Mouse (Mus musculus): ENCODE measurements at regions not wholly inside any gene's neighbourhood (a gene's known extent, or its start where the extent isn't known, plus 50 kb on each side); places are given as distances from the start of the nearest gene placed in this dataset.

DNA sequence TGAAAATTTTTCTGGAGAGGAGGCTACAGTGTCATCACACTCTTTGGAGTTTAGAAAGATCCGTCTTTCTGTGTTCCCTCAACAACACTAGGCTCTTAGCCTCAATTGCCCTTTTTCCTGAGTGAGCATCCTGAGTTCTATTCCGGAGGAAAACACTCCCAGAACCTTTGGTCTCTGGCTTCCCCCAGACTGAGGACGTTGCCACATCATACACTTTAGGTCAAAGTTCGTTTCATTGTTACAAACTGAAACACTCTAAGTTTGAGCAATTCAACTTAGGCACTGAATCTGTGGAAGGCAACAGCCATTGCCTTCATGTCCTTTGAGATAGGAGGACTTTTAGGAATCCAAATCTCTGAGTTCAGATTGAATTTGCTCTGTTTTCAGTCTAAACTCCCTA, 85.0 kb downstream of the Arl4a start:
- DNase-seq, result no peak
- intact Hi-C loops (cut with DNase I), result loop anchor here (10.0 kb wide), 1 partner anchor 288 kb away; no protein-coding TSS in a partner anchor

DNA sequence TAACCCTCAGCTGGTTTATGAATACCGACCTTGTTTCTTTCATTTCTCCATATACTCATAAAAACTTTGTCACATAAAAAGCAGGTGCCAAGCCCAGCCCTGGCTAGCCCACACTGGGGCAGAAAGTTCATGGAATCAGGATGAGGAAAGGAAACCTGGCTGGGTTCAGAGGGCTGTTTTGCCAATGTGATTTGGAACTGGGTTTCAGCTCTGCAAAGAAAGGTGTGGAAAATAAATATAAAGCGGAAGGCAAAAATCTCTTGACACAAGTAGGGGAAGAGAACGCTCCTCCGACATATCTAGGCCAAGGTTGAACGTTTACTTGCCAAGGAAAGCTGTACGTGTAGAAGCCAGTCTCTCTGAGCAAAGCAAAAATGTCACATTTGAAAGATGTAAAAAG, 85.9 kb downstream of the Arl4a start:
- DNase-seq, result no peak
- intact Hi-C loops (cut with DNase I), result loop anchor here (10.0 kb wide), 1 partner anchor 287 kb away; no protein-coding TSS in a partner anchor

DNA sequence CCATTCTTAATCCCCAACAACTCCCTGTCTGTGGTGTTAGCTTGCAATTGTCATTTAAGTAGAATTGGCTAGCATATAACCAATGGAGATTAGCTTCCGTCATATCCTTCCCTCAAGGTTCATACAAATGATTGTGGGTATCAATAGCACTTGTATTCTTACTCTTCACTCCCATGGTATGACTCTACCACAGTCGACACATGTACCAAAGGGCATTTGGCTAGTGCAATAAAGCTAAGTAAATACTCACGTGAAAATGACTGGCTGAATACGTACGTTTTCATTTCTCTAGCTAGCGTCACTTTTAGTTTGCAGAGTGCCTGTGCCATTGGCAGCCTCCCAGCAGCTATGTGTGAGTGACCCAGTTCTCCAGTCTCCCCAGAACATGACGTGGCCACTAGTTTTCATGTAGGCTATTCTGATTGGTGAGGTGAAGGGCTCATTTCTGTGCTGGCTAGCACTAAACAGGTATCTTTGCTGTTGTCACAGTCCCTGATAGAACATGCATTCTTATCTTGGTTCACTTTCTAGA, 87.5 kb downstream of the Arl4a start:
- intact Hi-C loops (cut with DNase I), result loop anchor here (10.0 kb wide), 1 partner anchor 286 kb away; no protein-coding TSS in a partner anchor
- no peak for DNase-seq

DNA sequence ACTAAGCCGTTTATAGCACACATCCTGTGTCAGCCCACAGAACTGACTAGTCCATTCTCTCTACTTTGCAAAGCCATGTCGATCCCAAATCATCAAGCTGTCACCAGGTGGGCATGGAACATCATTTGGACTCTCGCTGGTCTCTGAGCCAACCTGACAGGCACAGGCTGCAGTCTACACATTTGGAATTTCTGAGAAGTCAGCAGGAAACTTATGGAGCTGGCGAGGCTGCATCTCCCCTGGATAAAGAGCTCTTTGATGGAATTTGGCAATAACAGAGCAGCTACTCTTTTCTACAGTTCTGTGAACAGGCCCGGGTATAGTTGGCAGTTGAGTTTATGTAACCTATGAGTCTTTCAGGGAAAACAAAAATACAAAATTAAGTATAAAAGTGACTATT, 94.9 kb downstream of the Arl4a start:
- no peak for DNase-seq
- intact Hi-C loops (cut with DNase I), result no loop called here

DNA sequence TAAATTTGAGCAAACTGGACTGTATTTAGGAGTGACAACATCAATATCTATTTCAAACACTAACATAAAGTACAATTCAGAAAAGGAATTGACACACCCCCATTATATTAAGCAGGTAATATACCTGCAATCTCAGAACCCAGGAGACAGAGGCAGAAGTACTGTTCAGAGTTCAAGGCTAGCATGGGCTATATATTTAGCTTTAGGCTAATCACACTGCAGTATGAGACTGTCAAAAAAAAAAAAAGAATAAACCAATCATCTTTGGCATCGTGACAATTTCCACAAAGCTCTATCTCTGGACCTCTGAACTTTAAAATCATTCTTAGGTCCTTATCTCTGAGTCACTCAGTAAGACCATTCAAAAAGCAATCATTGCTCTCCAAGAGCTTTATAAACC, 96.7 kb downstream of the Arl4a start:
- intact Hi-C loops (cut with DNase I), result no loop called here
- no peak for DNase-seq

DNA sequence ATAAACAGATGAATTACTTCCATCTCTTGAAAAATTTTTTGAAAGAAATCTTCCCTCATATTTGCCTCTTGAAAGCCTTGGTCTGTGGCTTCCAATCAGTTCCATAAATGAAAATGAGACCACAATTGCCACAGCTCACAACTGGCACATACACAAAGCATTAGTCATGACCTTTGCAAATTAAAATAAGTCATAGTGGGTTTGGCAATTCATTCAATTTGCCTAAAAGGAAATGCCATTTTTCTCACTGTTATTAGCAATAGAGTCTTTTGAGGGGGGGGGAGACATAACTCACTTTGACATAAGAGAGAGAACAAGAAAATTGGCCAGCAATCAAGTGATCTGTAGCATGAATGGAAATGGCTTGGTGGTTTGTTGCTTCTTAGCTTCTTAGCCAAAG, 98.8 kb downstream of the Arl4a start:
- no peak for DNase-seq
- intact Hi-C loops (cut with DNase I), result no loop called here

DNA sequence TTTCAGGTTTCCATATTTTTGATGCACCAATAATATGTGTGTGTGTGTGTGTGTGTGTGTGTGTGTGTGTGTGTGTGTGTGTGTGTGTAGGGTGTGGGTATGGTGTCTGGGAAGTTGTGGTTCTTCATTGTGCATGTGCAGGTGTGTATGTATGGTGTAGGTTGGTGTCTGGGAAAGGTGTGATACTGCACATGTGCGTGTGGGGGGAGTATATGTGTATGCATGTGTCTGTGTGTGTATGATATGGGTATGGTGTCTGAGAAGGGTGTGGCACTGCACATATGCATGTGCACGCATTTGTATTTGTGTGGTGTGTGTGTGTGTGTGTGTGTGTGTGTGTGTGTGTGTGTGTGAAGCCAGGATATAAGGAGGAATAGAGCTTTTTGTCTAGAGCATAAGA, 99.6 kb downstream of the Arl4a start:
- intact Hi-C loops (cut with DNase I), result no loop called here
- DNase-seq, result no peak

DNA sequence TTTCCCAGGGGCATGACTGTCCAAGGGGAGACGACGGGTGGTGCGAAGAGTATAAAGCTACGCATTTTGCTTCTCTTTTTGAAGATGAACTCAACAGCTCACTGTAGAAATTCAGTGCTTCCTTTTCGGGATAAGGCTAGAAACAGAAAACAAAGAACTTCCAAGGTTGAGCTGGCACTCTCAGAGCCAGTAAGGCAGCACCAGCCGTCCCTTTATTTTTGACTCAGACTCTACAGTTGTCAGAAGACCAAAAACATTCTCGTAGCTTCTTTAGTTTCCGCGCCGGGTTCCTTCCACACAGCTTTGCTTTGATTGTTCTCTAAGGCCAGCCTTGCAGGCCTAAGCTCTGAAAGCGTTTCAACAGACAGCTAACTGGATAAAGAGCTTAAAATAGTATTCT, 101.5 kb downstream of the Arl4a start:
- peak in 1 of 2 experiments; percentile 15 for DNase-seq
- intact Hi-C loops (cut with DNase I), result no loop called here

DNA sequence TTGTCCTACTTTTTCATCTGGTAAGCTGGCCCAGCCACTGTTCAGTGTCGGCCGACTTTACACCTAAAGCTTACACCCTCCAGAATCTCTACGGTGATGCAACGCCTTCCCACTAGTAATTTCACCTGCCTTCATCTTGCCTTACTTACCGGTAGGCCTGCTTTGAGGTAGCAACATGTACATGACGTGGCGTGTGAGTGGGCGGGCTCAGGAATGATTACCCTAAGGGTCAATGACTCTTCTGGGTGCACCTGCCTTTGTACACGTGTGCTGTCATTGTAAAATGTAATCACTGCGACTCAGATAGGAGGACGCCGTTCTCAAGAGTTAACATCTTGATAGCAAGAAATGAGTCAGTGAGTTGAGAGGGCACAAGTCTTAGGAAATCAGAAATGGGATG, 102.0 kb downstream of the Arl4a start:
- DNase-seq, result no peak
- intact Hi-C loops (cut with DNase I), result no loop called here

DNA sequence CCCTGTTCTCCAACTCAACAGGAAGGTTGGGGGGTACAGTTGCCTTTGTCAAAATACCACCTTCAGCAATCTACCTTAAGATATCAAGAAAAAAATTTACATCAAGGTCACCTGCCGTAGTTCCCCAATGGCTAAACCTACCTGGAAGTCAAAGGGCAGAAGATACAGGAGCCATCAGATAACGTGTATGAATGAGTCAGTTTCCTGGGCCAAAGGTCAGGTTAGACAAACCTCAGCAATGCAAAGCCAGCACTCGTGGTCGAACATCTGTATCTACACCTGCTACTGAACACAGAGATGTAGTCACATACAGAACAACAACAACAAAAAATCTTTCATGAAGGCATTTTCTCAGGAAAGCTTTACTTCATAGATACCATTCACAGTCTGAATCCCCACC, 102.9 kb downstream of the Arl4a start:
- intact Hi-C loops (cut with DNase I), result no loop called here
- no peak for DNase-seq

DNA sequence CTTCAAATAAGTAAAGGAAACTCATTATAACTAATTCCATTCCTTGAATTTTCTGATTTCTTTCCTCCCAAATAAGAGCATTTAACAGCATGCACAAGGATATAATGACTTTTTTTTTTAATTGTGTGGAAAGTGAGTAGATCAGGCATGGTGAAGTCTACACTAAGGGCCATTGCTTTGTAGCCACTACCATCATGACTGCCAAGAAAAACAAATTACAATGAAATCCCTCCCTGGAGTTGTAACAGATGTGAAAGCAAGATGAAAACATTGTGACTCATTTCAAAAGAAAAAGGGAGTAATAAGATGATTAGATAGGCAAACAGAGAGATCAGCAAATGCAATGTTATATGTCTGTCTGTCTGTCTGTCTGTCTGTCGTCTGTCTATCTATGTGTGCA, 106.6 kb downstream of the Arl4a start:
- intact Hi-C loops (cut with DNase I), result no loop called here
- no peak for DNase-seq

DNA sequence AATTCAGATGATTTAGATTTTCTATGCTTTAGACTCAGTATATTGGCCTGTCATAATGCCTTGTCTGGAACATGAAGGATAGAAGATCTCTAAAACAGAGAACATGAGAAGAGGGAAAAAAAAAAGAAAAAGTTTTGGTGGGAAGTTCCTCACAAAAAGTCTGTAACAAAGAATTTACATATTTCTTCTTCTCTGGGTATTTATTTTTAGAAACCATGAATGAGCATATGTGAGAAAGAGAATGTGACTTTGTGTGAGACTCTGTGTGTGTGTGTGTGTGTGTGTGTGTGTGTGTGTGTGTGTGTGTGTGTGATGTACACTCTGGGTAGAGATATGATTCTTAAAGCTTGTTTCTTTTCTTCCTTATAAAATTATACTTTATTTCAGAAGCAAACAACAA, 109.9 kb downstream of the Arl4a start:
- intact Hi-C loops (cut with DNase I), result no loop called here
- DNase-seq, result no peak

DNA sequence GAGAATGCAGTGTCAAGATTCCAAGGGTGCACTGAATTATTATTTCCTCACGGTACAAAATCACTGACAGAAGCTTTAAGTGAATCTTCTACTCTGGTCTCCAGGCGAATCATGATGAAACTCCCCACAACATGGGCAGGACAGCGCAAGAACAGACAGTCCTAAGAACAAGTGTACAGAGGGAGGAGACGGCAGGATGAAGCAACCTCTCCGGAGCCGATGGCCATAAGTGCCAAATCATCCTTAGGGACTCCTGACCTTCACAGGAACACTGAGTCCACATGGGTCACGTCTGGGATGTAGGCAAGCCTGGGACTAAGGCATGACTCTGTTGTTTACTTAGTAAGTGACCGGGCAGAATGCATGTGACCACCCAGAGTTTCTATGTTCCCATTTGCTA, 110.8 kb downstream of the Arl4a start:
- intact Hi-C loops (cut with DNase I), result no loop called here

DNA sequence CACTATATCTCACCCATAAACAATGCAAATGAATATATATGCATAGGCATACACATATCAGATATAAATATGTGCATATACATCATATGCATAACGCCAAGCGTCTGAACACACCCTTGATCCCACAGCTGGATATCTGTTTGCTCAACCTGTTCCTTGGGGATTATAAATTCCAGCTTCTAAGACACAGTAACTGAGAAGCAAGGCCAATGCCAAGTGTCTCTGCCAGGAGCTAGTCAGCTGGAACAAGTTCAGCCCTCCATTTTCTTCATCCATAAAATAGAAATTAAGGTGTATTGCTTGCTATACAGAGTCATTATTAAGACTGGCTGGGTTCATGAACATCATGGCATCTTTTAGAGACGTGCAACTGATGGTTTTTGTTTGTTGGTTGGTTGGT, 116.3 kb downstream of the Arl4a start:
- intact Hi-C loops (cut with DNase I), result no loop called here
- DNase-seq, result no peak

More for the DNA sequence above, 110.8 kb downstream of the Arl4a start:
- no peak for DNase-seq

DNA sequence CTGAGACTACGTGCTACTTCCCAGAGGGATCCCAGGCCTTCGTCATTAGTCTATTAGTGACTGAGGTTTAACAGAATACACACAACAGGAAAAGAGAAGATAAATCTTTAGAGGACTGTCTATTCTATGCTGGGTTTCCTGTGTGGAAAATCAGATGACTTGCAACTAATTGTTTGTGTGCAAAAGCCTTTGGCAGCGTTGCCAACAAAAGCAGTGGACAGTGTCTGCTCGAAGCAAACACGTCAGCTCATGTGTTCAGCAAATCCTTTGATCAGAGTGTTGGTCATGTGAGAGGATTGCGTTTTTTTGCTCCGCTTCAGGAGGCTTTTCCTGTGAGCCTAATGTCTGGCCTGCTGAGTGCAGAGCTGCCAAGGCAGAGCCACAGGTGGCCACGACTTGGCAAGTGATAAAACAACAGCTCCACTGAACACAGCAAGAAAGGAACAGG, 117.3 kb downstream of the Arl4a start:
- intact Hi-C loops (cut with DNase I), result no loop called here
- DNase-seq, result peak; percentile 14 to 33

DNA sequence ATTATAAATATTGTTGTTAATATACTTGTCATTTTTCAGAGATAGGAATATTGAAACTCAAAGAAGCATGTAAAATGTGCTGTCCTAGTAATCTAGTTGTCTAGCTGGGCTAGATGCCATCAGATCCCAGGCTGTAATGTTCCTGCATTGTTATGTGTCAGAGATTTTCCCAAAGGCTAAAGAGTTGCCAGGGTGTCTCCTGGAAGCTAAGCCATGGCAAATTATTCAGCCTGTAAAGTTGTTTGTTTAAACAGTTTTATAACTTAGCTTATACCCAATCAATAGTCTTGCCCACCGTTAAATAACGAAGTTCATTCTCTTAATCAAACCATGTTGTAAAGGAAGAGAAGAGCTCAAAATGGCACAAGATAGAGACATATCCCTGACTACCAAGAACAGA, 117.9 kb downstream of the Arl4a start:
- intact Hi-C loops (cut with DNase I), result no loop called here
- DNase-seq, result no peak

DNA sequence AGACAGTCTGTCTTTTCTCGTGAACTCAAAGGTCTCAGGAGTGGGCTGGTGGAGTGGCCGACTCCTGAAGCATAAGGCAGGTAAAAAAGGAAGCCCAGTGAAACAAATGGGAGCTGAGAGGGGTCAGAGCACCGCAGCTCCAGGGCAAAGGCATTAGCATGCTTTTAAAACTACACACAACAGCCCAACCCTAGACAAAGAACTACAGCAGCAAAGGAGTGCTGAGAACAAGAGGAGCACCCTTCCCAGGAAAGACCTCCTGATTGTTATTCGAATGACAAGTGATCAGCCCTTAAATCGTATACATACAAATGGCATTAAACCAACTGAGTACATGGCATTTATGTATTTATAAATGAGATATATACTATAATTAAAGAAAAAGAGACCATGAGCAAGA, 149.3 kb downstream of the Arl4a start:
- no peak for DNase-seq
- intact Hi-C loops (cut with DNase I), result no loop called here

DNA sequence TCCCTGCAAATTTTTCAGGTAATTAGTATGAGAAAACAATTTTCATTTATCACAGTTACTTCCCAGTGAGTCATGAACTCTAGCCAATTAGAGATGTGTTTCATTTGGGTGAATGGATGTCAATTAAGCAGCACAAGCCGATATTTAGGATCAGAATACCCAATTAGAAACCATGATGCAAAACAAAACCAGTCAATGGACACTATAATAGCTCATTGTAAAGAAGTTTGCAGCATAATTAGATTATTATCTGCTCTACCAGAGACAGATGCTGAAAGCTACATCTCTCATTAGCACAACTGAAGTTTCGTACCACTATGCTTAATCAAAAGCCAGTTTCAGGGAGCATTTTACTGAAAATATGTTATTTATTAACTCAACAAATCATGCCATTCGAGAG, 152.5 kb downstream of the Arl4a start:
- DNase-seq, result no peak
- intact Hi-C loops (cut with DNase I), result no loop called here

DNA sequence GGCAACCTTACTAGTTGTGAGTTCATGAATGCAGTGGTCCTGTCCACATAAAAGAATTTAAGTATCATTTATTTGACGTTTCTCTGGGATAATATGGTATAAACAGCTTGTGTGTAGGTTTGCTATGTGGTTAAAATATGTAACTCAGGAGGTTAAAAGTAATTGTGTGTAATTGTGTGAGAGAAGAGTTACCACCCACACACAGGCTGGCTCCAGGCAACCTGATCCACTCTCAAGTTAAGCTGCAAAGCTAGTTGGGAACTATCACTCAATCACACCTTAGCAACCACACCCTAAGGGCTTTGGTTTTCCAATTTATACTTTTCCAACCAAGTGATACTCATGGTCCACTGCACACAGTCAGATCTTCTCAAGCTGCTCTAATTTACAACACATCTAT, 157.5 kb downstream of the Arl4a start:
- DNase-seq, result no peak
- intact Hi-C loops (cut with DNase I), result no loop called here

DNA sequence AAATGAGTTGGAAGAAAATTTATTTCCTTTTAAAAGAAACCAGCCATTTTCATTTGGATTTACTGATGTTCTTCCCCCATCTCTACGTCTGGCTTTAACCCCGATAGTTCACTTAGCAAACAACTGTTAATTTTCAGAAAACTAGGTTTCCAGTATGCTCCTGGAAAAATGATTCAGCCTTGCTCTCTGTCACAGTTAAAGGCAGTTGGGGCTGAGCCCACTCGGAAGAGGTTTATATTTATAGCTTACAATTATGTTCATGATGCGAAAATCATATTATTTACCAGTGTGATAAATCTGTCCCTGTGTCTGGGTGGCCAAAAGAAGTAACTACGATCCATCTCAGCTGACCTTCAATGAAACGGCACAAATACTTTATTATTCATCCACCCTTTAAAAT, 163.9 kb downstream of the Arl4a start:
- no peak for DNase-seq
- intact Hi-C loops (cut with DNase I), result no loop called here

DNA sequence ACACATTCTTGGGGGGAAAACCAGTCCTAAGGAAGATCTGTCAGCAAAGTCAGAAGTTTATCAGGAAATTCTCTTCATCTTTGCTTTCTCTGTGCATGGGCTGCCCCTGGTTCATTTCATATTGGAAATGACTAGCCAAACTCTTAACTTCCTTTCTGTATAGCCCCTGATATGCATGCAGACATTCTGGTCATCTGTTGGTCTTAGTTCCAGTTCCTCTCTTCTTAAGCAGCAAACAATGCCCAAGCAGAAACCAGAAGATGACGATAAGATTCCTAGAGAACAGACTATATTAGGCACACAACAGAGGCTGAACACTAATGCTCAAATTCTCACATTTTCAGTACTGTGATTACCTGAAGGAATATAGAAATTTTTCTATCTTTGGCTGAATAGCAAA, 176.0 kb downstream of the Arl4a start:
- no peak for DNase-seq
- intact Hi-C loops (cut with DNase I), result no loop called here

DNA sequence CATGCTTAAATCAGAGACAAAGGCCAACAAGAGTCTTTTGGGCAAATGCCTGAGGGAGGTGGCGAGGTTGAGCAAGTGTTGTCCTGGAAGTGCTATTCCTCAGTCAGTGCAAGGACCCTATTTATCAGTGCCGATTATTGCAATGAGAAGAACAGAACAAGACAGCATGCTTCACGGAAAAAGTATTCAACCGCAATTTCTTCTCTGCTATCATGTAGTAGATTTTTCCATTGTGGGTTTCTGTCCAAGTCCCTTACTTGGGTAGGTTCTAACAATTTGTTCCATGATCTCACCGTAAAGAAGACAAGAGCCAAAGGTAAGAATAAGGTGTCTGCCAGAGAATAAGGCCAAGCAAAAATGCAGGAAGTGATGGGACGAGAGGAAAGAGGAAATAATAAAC, 186.2 kb downstream of the Arl4a start:
- intact Hi-C loops (cut with DNase I), result no loop called here
- no peak for DNase-seq

DNA sequence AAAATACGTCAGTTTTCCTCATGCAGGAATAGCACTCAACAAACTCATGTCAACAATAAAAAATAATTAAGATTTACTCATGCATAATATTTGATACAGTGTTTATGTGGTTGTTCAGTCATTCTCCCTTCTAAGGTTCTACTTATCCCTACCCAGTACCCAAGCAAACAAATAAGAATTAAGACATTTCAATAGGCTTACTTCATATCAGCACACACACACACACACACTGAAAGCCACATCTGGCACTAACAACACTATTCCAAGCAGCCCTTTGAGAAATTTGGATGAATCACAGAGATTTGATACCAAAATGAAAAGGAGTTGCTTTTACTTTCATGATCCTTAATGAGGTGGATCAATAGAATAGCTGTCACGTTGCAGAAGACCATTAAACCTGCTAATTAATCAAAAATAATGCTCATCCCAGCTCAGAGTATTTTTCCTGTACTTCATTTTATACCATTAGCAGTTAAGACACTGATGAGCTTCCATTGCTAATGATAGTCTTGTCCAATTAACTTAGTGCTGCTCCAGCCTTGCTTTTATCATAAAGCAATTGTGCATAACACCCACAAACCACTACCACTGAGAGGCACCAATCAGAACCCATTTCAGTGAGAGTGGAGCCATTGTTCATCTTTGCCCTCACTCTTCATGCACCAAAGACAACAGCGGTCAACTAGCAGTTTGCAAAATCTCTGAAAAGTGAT, 188.3 kb downstream of the Arl4a start:
- no peak for DNase-seq
- intact Hi-C loops (cut with DNase I), result no loop called here

Data from heart, postnatal 10 days (tissue).